Comparison of ENCODE assay signal across 10 mouse cellular contexts in the genomic region with DNA sequence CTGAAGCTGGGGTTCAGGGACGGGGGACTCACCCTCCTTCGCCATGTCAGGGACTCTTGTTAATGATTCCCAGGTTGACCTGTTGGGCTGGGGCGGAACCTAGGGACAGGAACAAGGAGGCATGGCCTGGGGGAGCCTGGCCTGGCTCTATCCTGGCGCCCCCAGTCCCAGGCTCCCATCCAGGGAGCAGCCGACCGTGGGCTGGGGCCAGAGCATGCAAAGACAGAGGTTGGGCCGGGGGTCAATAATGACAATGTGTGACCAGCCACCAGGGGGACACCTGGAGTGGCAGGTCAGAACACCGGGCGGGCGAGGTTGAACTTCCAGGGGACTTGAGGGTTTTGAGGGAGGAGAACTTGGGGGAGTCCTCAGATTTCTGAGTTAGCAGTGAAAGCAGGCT. TPM values are rescaled to one million over a fixed set of nuclear protein-coding genes. Genes with fewer than 3 reads are reported as not detected.
DNase-seq lines count a peak whose midpoint lies in the region; ATAC-seq and TF ChIP-seq lines count a peak whose summit lies in the region.
"Had no signal": no experiment of that assay in that cellular context is flagged by ENCODE, and none has a peak within 500 bp of the region (broad histone marks: within the 10 kb centered on the region; RNA-seq: fewer than 3 reads in every experiment).

No protein-coding gene starts in this region.

- peak overlapping the region; percentile 42 for H3K9ac ChIP-seq in lung, embryonic 14.5 days
- H3K9ac ChIP-seq in intestine, postnatal 0 days (ENCODE audit: low read depth, low read length) = peak overlapping the region; percentile 46
- H3K9ac ChIP-seq in stomach, embryonic 15.5 days = no peak overlapping the region
- H3K9ac ChIP-seq in midbrain, embryonic 15.5 days = no peak overlapping the region
- H3K9ac ChIP-seq: forebrain, embryonic 12.5 days; hindbrain, embryonic 13.5 days; neural tube, embryonic 13.5 days had no signal

- peak overlapping the region; percentile 52 for H3K4me2 ChIP-seq in lung, embryonic 14.5 days
- peak overlapping the region; percentile 71 for H3K4me2 ChIP-seq in intestine, postnatal 0 days (replicated peaks; ENCODE audit: low read depth)
- H3K4me2 ChIP-seq in stomach, embryonic 15.5 days = peak overlapping the region; percentile 51
- no peak overlapping the region for H3K4me2 ChIP-seq in midbrain, embryonic 15.5 days
- H3K4me2 ChIP-seq: hindbrain, embryonic 13.5 days; neural tube, embryonic 13.5 days had no signal

- no peak for DNase-seq in lung, embryonic 14.5 days
- DNase-seq in lung, postnatal 4 days = no peak
- peak; percentile 36 to 65 for DNase-seq in kidney, postnatal 4 days
- no peak for DNase-seq in adrenal gland, postnatal 14 days

- H3K9me3 ChIP-seq in lung, embryonic 14.5 days (ENCODE audit: low read depth, low read length) = no peaks in the 10 kb centered on the region
- no peaks in the 10 kb centered on the region for H3K9me3 ChIP-seq in intestine, postnatal 0 days (ENCODE audit: control insufficient read depth)
- no peaks in the 10 kb centered on the region for H3K9me3 ChIP-seq in stomach, embryonic 15.5 days
- H3K9me3 ChIP-seq in midbrain, embryonic 15.5 days = no peaks in the 10 kb centered on the region
- H3K9me3 ChIP-seq: forebrain, embryonic 12.5 days; hindbrain, embryonic 13.5 days; neural tube, embryonic 13.5 days had no signal

- peaks cover 8% of the 10 kb centered on the region for H3K4me1 ChIP-seq in lung, embryonic 14.5 days (ENCODE audit: insufficient read depth)
- 0 out of 2 replicates have a peak, but pooled peaks cover 7% of the 10 kb centered on the region for H3K4me1 ChIP-seq in intestine, postnatal 0 days (replicated peaks; ENCODE audit: control insufficient read depth, insufficient read depth, low read length)
- peaks cover 16% of the 10 kb centered on the region for H3K4me1 ChIP-seq in stomach, embryonic 15.5 days
- H3K4me1 ChIP-seq in midbrain, embryonic 15.5 days = no peaks in the 10 kb centered on the region

- H3K27me3 ChIP-seq in lung, embryonic 14.5 days (ENCODE audit: insufficient read depth, low read length) = no peaks in the 10 kb centered on the region
- H3K27me3 ChIP-seq in intestine, postnatal 0 days (replicated peaks; ENCODE audit: control insufficient read depth, insufficient read depth, low read length) = no peaks in the 10 kb centered on the region
- no peaks in the 10 kb centered on the region for H3K27me3 ChIP-seq in stomach, embryonic 15.5 days (replicated peaks)
- peaks cover 3% of the 10 kb centered on the region; the same call in 1 of the 2 replicates for H3K27me3 ChIP-seq in midbrain, embryonic 15.5 days (replicated peaks)

- peak overlapping the region; percentile 22 for H3K4me3 ChIP-seq in lung, embryonic 14.5 days (ENCODE audit: low read depth, low read length)
- H3K4me3 ChIP-seq in intestine, postnatal 0 days (ENCODE audit: low read depth, low read length) = peak overlapping the region; percentile 38
- peak overlapping the region; percentile 35 for H3K4me3 ChIP-seq in stomach, embryonic 15.5 days (replicated peaks)
- no peak overlapping the region for H3K4me3 ChIP-seq in midbrain, embryonic 15.5 days
- H3K4me3 ChIP-seq: forebrain, embryonic 12.5 days; hindbrain, embryonic 13.5 days; neural tube, embryonic 13.5 days had no signal

- ATAC-seq in lung, embryonic 14.5 days (ENCODE audit: insufficient read depth) = no peak
- ATAC-seq in intestine, postnatal 0 days = peak; percentile 26; the same call in 1 of the 2 replicates
- ATAC-seq in stomach, embryonic 15.5 days (ENCODE audit: insufficient read depth, low FRiP score, low read depth) = 0 out of 2 replicates have a peak, but pooled peaks have one; percentile 14
- ATAC-seq in midbrain, embryonic 15.5 days (replicated peaks) = no peak

- peak; percentile 57 for TF ChIP-seq CTCF in lung, embryonic 14.5 days (IDR thresholded peaks at IDR 0.05; ENCODE audit: low read depth)
- TF ChIP-seq CTCF in intestine, postnatal 0 days (IDR thresholded peaks at IDR 0.05; ENCODE audit: low read depth) = peak; percentile 60

- H3K27ac ChIP-seq in lung, embryonic 14.5 days (ENCODE audit: low read depth) = peak overlapping the region; percentile 65; the same call in 1 of the 2 replicates
- H3K27ac ChIP-seq in intestine, postnatal 0 days (ENCODE audit: low read depth, low read length) = peak overlapping the region; percentile 28; the same call in 1 of the 2 replicates
- H3K27ac ChIP-seq in stomach, embryonic 15.5 days = peak overlapping the region; percentile 75; the same call in 1 of the 2 replicates
- no peak overlapping the region for H3K27ac ChIP-seq in midbrain, embryonic 15.5 days
- H3K27ac ChIP-seq: forebrain, embryonic 12.5 days; hindbrain, embryonic 13.5 days; neural tube, embryonic 13.5 days had no signal

- WGBS in lung, embryonic 14.5 days = 57% methylated on average over 10 of the region's 10 CpGs
- WGBS in intestine, postnatal 0 days = 31% methylated on average over 10 of the region's 10 CpGs
- WGBS in stomach, embryonic 15.5 days = 55% methylated on average over 10 of the region's 10 CpGs
- 59% methylated on average over 10 of the region's 10 CpGs for WGBS in midbrain, embryonic 15.5 days

- H3K36me3 ChIP-seq in lung, embryonic 14.5 days (ENCODE audit: insufficient read depth) = no peaks in the 10 kb centered on the region
- no peaks in the 10 kb centered on the region for H3K36me3 ChIP-seq in intestine, postnatal 0 days (ENCODE audit: control insufficient read depth, insufficient read depth)
- no peaks in the 10 kb centered on the region for H3K36me3 ChIP-seq in stomach, embryonic 15.5 days
- H3K36me3 ChIP-seq in midbrain, embryonic 15.5 days (replicated peaks) = no peaks in the 10 kb centered on the region
- H3K36me3 ChIP-seq: forebrain, embryonic 12.5 days; hindbrain, embryonic 13.5 days; neural tube, embryonic 13.5 days had no signal

RNA-seq across cellular contexts. Expression of gene Hpn, which starts 0.4 kb away (rescaled TPM):
- 9.9 and 10.8 TPM in 2 replicates for polyA plus RNA-seq in lung, embryonic 14.5 days (2014; fragmentation: Nextera tagmentation; extraction: Ambion mirVana)
- 21.2 and 28.3 TPM in 2 replicates for polyA plus RNA-seq in intestine, postnatal 0 days (2015; fragmentation: Nextera tagmentation; extraction: Ambion mirVana)
- polyA plus RNA-seq in stomach, embryonic 15.5 days (2015; fragmentation: Nextera tagmentation; extraction: Ambion mirVana) = 35.3 and 36.9 TPM in 2 replicates
- 3.8 and 41.6 TPM in 2 replicates for total RNA-seq in adrenal gland, postnatal 14 days (2021)
- 0.47 and 0.80 TPM in 2 replicates for polyA plus RNA-seq in midbrain, embryonic 15.5 days (2015; fragmentation: Nextera tagmentation; extraction: Ambion mirVana)

RNA-seq across cellular contexts. Expression of gene Scn1b, which starts 12.2 kb away (rescaled TPM):
- polyA plus RNA-seq in lung, embryonic 14.5 days (2014; fragmentation: Nextera tagmentation; extraction: Ambion mirVana) = 0.93 and 1.3 TPM in 2 replicates
- 2.7 and 3.3 TPM in 2 replicates for polyA plus RNA-seq in intestine, postnatal 0 days (2015; fragmentation: Nextera tagmentation; extraction: Ambion mirVana)
- polyA plus RNA-seq in stomach, embryonic 15.5 days (2015; fragmentation: Nextera tagmentation; extraction: Ambion mirVana) = 2.1 and 2.9 TPM in 2 replicates
- 8.6 and 11.8 TPM in 2 replicates for total RNA-seq in adrenal gland, postnatal 14 days (2021)
- polyA plus RNA-seq in midbrain, embryonic 15.5 days (2015; fragmentation: Nextera tagmentation; extraction: Ambion mirVana) = 9.2 and 9.9 TPM in 2 replicates

RNA-seq across cellular contexts. Expression of gene Fxyd3, which starts 38.1 kb away (rescaled TPM):
- 30.7 and 34.0 TPM in 2 replicates for polyA plus RNA-seq in lung, embryonic 14.5 days (2014; fragmentation: Nextera tagmentation; extraction: Ambion mirVana)
- polyA plus RNA-seq in intestine, postnatal 0 days (2015; fragmentation: Nextera tagmentation; extraction: Ambion mirVana) = 40.4 and 48.0 TPM in 2 replicates
- polyA plus RNA-seq in stomach, embryonic 15.5 days (2015; fragmentation: Nextera tagmentation; extraction: Ambion mirVana) = 364 and 383 TPM in 2 replicates
- 2.9 and 5.6 TPM in 2 replicates for total RNA-seq in adrenal gland, postnatal 14 days (2021)
- not detected in 2 replicates for polyA plus RNA-seq in midbrain, embryonic 15.5 days (2015; fragmentation: Nextera tagmentation; extraction: Ambion mirVana)

RNA-seq across cellular contexts. Expression of gene Gramd1a, which starts 41.0 kb away (rescaled TPM):
- 56.7 and 67.2 TPM in 2 replicates for polyA plus RNA-seq in lung, embryonic 14.5 days (2014; fragmentation: Nextera tagmentation; extraction: Ambion mirVana)
- polyA plus RNA-seq in intestine, postnatal 0 days (2015; fragmentation: Nextera tagmentation; extraction: Ambion mirVana) = 10.3 and 12.4 TPM in 2 replicates
- polyA plus RNA-seq in stomach, embryonic 15.5 days (2015; fragmentation: Nextera tagmentation; extraction: Ambion mirVana) = 52.6 and 54.6 TPM in 2 replicates
- 45.9 and 72.5 TPM in 2 replicates for total RNA-seq in adrenal gland, postnatal 14 days (2021)
- polyA plus RNA-seq in midbrain, embryonic 15.5 days (2015; fragmentation: Nextera tagmentation; extraction: Ambion mirVana) = 262 and 274 TPM in 2 replicates

RNA-seq across cellular contexts. Expression of gene Lgi4, which starts 55.5 kb away (rescaled TPM):
- polyA plus RNA-seq in lung, embryonic 14.5 days (2014; fragmentation: Nextera tagmentation; extraction: Ambion mirVana) = 0.13 and 0.38 TPM in 2 replicates
- polyA plus RNA-seq in intestine, postnatal 0 days (2015; fragmentation: Nextera tagmentation; extraction: Ambion mirVana) = 0.70 and 0.78 TPM in 2 replicates
- polyA plus RNA-seq in stomach, embryonic 15.5 days (2015; fragmentation: Nextera tagmentation; extraction: Ambion mirVana) = 1.6 and 1.9 TPM in 2 replicates
- 5.6 TPM in 2 replicates for total RNA-seq in adrenal gland, postnatal 14 days (2021)
- 0.19 and 0.22 TPM in 2 replicates for polyA plus RNA-seq in midbrain, embryonic 15.5 days (2015; fragmentation: Nextera tagmentation; extraction: Ambion mirVana)

Comparison
In these comparisons a context has a peak if more than half of its experiments do, and no peak if none do; other contexts are left out.
1. ATAC-seq: peak in intestine, postnatal 0 days (single experiment) and stomach, embryonic 15.5 days (single experiment); none in lung, embryonic 14.5 days (single experiment) and midbrain, embryonic 15.5 days (single experiment).
2. DNase-seq: peak in kidney, postnatal 4 days (2 of 2); none in lung, embryonic 14.5 days (single experiment), lung, postnatal 4 days (0 of 2) and adrenal gland, postnatal 14 days (single experiment).
3. H3K9ac ChIP-seq: peak in lung, embryonic 14.5 days (single experiment) and intestine, postnatal 0 days (single experiment); none in stomach, embryonic 15.5 days (single experiment) and midbrain, embryonic 15.5 days (single experiment).
4. RNA of gene Fxyd3, which starts 38.1 kb away (polyA plus RNA-seq): 364 to 383 TPM in stomach, embryonic 15.5 days, 40.4 to 48.0 TPM in intestine, postnatal 0 days and 30.7 to 34.0 TPM in lung, embryonic 14.5 days; not detected in midbrain, embryonic 15.5 days; every median in the first group is over 10 times any median in the second.